Mouse (Mus musculus): ENCODE data around the gene Rcor1. TPM values are rescaled to one million over a fixed set of nuclear protein-coding genes. Genes with fewer than 3 reads are reported as not detected.

Rcor1 gene
- 14.9 and 19.1 TPM in 2 replicates for polyA plus RNA-seq (2012; rRNA removed)

- TF ChIP-seq POLR2A (IDR thresholded peaks at IDR 0.05; ENCODE audit: borderline replicate concordance, extremely low read depth, insufficient read depth, insufficient read length, poor library complexity, severe bottlenecking) = peak; percentile 68; the same call in 1 of the 2 replicates
- TF ChIP-seq CTCF (IDR thresholded peaks at IDR 0.05; ENCODE audit: borderline replicate concordance, extremely low read depth, insufficient read depth, insufficient read length) = no peak
- DNase-seq (ENCODE audit: low read depth) = peak; percentile 100
Observed at GRCm38 (mm10) chr12:111038976-111039612, at the start of gene Rcor1. Gene Rcor1, plus strand, starts transcription at chr12:111039351.

DNA sequence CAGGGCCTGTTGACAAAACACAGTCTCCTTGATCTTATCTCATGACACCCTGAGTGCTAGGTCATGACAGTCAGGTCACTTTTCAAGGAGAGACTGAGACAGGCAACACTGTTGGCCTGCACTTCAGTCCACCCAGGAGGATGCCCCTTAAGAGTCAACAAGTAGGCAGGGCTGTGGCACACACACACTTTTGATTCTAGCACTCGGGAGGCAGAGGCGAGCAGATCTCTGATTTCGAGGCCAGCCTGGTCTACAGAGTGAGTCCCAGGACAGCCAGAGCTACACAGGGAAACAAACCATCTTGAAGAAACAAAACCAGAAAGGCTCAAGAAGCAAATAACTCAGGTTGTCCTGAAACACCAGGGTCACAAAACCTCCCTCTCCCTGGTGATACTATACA is 49.7 kb upstream of the Rcor1 start:
- DNase-seq (ENCODE audit: low read depth) = no peak
- no peak for TF ChIP-seq POLR2A (IDR thresholded peaks at IDR 0.05; ENCODE audit: borderline replicate concordance, extremely low read depth, insufficient read depth, insufficient read length, poor library complexity, severe bottlenecking)
- no peak for TF ChIP-seq CTCF (IDR thresholded peaks at IDR 0.05; ENCODE audit: borderline replicate concordance, extremely low read depth, insufficient read depth, insufficient read length)

- no peak for TF ChIP-seq CTCF (IDR thresholded peaks at IDR 0.05; ENCODE audit: borderline replicate concordance, extremely low read depth, insufficient read depth, insufficient read length)
- TF ChIP-seq POLR2A (IDR thresholded peaks at IDR 0.05; ENCODE audit: borderline replicate concordance, extremely low read depth, insufficient read depth, insufficient read length, poor library complexity, severe bottlenecking) = no peak
Observed at GRCm38 (mm10) chr12:110990500-110990899, 48.7 kb upstream of the Rcor1 start.

DNA sequence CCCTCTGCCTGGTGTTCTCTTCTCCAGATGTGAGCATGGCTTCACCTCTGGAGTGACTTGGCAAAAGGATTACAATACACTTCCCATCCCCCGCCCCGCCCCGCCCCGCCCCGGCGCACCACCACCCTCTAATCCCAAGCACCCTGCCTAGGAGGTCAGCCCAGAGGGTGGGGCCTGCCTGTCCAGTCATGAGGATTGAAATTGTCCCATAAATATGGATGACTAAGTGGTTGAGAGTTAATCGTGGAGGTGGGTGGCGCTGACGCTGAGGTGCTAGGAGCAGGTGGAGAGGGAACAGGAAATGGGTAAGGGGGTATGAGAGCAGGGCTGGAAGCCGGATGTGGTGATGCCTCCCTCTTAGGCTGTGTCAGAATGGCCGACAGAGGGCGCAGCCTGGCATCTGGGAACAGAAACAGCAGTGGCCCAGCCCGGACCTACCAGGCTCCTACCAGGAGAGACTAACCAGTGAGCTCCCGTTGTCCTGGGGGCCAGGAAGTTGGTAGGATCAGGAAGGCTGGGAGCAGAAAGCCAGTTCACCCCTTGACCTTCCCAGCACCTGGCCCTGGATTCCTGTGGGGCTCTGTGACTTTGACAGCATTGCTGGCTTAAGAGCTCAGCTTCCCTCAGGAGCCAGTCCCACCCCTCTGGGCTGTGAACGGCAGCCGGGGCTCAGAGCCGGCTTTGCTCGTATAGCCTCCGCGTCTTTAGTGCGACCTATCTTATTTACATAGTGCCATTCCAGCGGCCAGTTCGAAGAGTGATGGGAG is 47.6 kb upstream of the Rcor1 start:
- no peak for TF ChIP-seq POLR2A (IDR thresholded peaks at IDR 0.05; ENCODE audit: borderline replicate concordance, extremely low read depth, insufficient read depth, insufficient read length, poor library complexity, severe bottlenecking)
- TF ChIP-seq CTCF (IDR thresholded peaks at IDR 0.05; ENCODE audit: borderline replicate concordance, extremely low read depth, insufficient read depth, insufficient read length) = peak; percentile 80
- DNase-seq (ENCODE audit: low read depth) = peak; percentile 86

More at GRCm38 (mm10) chr12:110990500-110990899, 48.7 kb upstream of the Rcor1 start:
- DNase-seq (ENCODE audit: low read depth) = no peak

- DNase-seq (ENCODE audit: low read depth) = peak; percentile 91
- TF ChIP-seq POLR2A (IDR thresholded peaks at IDR 0.05; ENCODE audit: borderline replicate concordance, extremely low read depth, insufficient read depth, insufficient read length, poor library complexity, severe bottlenecking) = no peak
- TF ChIP-seq CTCF (IDR thresholded peaks at IDR 0.05; ENCODE audit: borderline replicate concordance, extremely low read depth, insufficient read depth, insufficient read length) = peak; percentile 97
Observed at GRCm38 (mm10) chr12:110992128-110992553, 47.0 kb upstream of the Rcor1 start.

GRCm38 (mm10) chr12:110992771-110993170 is 46.4 kb upstream of the Rcor1 start:
- TF ChIP-seq CTCF (IDR thresholded peaks at IDR 0.05; ENCODE audit: borderline replicate concordance, extremely low read depth, insufficient read depth, insufficient read length) (no peak), POLR2A (IDR thresholded peaks at IDR 0.05; ENCODE audit: borderline replicate concordance, extremely low read depth, insufficient read depth, insufficient read length, poor library complexity, severe bottlenecking) (no peak)
- no peak for DNase-seq (ENCODE audit: low read depth)

DNA sequence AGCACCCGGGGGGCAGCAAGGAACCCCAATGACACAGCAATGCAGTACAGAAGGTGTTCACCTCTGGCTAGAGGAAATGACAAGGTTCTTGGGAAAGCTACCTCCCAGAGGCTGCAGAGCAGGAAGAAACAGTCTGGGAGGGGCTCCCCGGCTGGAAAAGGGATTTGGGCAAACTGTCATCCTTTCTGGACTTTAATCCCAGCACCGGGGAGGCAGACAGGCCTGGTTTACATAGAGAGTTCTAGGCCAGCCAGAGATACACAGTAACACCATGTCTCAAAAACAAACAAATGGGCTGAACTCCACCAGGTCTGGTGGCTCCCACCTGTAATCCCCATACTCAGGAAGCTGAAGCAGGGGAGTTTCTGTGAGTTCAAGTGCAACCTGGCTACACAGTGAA is 45.9 kb upstream of the Rcor1 start:
- TF ChIP-seq CTCF (IDR thresholded peaks at IDR 0.05; ENCODE audit: borderline replicate concordance, extremely low read depth, insufficient read depth, insufficient read length) (no peak), POLR2A (IDR thresholded peaks at IDR 0.05; ENCODE audit: borderline replicate concordance, extremely low read depth, insufficient read depth, insufficient read length, poor library complexity, severe bottlenecking) (no peak)
- no peak for DNase-seq (ENCODE audit: low read depth)

- no peak for DNase-seq (ENCODE audit: low read depth)
- TF ChIP-seq CTCF (IDR thresholded peaks at IDR 0.05; ENCODE audit: borderline replicate concordance, extremely low read depth, insufficient read depth, insufficient read length) (no peak), POLR2A (IDR thresholded peaks at IDR 0.05; ENCODE audit: borderline replicate concordance, extremely low read depth, insufficient read depth, insufficient read length, poor library complexity, severe bottlenecking) (no peak)
Observed at GRCm38 (mm10) chr12:110994666-110995065, 44.5 kb upstream of the Rcor1 start.

DNA sequence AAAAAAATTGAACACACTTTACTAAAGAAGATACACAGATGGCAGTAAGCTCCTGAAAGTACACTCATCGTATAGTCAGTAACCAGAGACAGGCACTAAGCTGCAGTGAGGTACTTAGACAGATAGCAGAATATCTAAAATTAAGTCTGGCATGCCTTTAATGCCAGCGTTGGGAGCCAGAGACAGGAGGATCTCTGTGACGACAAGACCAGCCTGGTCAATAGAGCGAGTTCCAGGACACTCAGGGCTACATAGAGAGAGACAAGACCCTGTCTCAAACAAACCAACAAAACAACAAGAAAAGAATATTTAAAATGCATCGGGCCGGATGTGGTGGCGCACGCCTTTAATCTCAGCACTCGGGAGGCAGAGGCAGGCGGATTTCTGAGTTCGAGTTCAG is 41.1 kb upstream of the Rcor1 start:
- TF ChIP-seq CTCF (IDR thresholded peaks at IDR 0.05; ENCODE audit: borderline replicate concordance, extremely low read depth, insufficient read depth, insufficient read length) = no peak
- TF ChIP-seq POLR2A (IDR thresholded peaks at IDR 0.05; ENCODE audit: borderline replicate concordance, extremely low read depth, insufficient read depth, insufficient read length, poor library complexity, severe bottlenecking) = no peak
- no peak for DNase-seq (ENCODE audit: low read depth)

- no peak for DNase-seq (ENCODE audit: low read depth)
- TF ChIP-seq CTCF (IDR thresholded peaks at IDR 0.05; ENCODE audit: borderline replicate concordance, extremely low read depth, insufficient read depth, insufficient read length) = no peak
- TF ChIP-seq POLR2A (IDR thresholded peaks at IDR 0.05; ENCODE audit: borderline replicate concordance, extremely low read depth, insufficient read depth, insufficient read length, poor library complexity, severe bottlenecking) = no peak
Observed at GRCm38 (mm10) chr12:110999820-111000219, 39.3 kb upstream of the Rcor1 start.

- no peak for DNase-seq (ENCODE audit: low read depth)
- TF ChIP-seq POLR2A (IDR thresholded peaks at IDR 0.05; ENCODE audit: borderline replicate concordance, extremely low read depth, insufficient read depth, insufficient read length, poor library complexity, severe bottlenecking) = no peak
- no peak for TF ChIP-seq CTCF (IDR thresholded peaks at IDR 0.05; ENCODE audit: borderline replicate concordance, extremely low read depth, insufficient read depth, insufficient read length)
Observed at GRCm38 (mm10) chr12:111000956-111001355, 38.2 kb upstream of the Rcor1 start.
